Mouse (Mus musculus) T-helper 17 cell (primary cell): Measurements from ENCODE around the gene Lefty1.
"Not testable (repeated sequence)": the region's sequence is repeated elsewhere in the genome, so short reads cannot be mapped to it uniquely, and the experiment has no call there.

Source experiments
- in situ Hi-C, 2 experiments: fragments of 300-600 bp; cut with MboI, MseI; formaldehyde crosslinking; loops; 1 replicate in 1 of 2; 2 replicates in 1 of 2; pipeline ENCODE4 v1.15.1; 2025; ENCODE audit warnings: high pct_unique_total_duplicates in 2 of 2

The Lefty1 gene

GRCm38 (mm10) chr1:180934467-180935419 lies at the start of gene Lefty1:
Gene Lefty1 (plus strand): TSS chr1:180935022.
- in situ Hi-C loops, result no loop called here

- in situ Hi-C loops, result loop anchor here (5.0 kb wide), 1 partner anchor 89 kb away; no protein-coding TSS in a partner anchor
Measured at GRCm38 (mm10) chr1:180888556-180889042, 46.2 kb upstream of the Lefty1 start.

GRCm38 (mm10) chr1:180889172-180889571 lies 45.6 kb upstream of the Lefty1 start:
- in situ Hi-C loops, result loop anchor here (5.0 kb wide), 1 partner anchor 88 kb away; no protein-coding TSS in a partner anchor

GRCm38 (mm10) chr1:180889841-180890240 lies 45.0 kb upstream of the Lefty1 start:
- in situ Hi-C loops, result loop anchor here (5.0 kb wide), 1 partner anchor 87 kb away; no protein-coding TSS in a partner anchor

GRCm38 (mm10) chr1:180892808-180893207 lies 42.0 kb upstream of the Lefty1 start, which contains the start of gene Lefty2:
Gene Lefty2 (plus strand): TSS chr1:180893108.
- in situ Hi-C loops, result no loop called here

- in situ Hi-C loops, result not testable (repeated sequence)
Measured at GRCm38 (mm10) chr1:180894088-180894987, 40.5 kb upstream of the Lefty1 start.

GRCm38 (mm10) chr1:180901107-180901506 lies 33.7 kb upstream of the Lefty1 start:
- in situ Hi-C loops, result loop anchor here in 1 of 2 experiments (25.0 kb wide), 1 partner anchor 1611 kb away; the partner anchor contains the start of gene Capn2

- in situ Hi-C loops, result loop anchor here in 1 of 2 experiments (25.0 kb wide), 1 partner anchor 1609 kb away; the partner anchor contains the start of gene Capn2
Measured at GRCm38 (mm10) chr1:180902915-180903314, 31.9 kb upstream of the Lefty1 start.

GRCm38 (mm10) chr1:180903666-180904038 lies 31.2 kb upstream of the Lefty1 start:
- in situ Hi-C loops, result loop anchor here in 1 of 2 experiments (25.0 kb wide), 1 partner anchor 1609 kb away; the partner anchor contains the start of gene Capn2

GRCm38 (mm10) chr1:180904039-180904814 lies 30.6 kb upstream of the Lefty1 start, which contains the start of gene Pycr2:
Gene Pycr2 (plus strand): TSS chr1:180904293.
- in situ Hi-C loops, result loop anchor here in 1 of 2 experiments (25.0 kb wide), 1 partner anchor 1608 kb away; the partner anchor contains the start of gene Capn2

GRCm38 (mm10) chr1:180904815-180905080 lies 30.1 kb upstream of the Lefty1 start:
- in situ Hi-C loops, result loop anchor here in 1 of 2 experiments (25.0 kb wide), 1 partner anchor 1608 kb away; the partner anchor contains the start of gene Capn2

- in situ Hi-C loops, result loop anchor here in 1 of 2 experiments (25.0 kb wide), 1 partner anchor 1607 kb away; the partner anchor contains the start of gene Capn2
Measured at GRCm38 (mm10) chr1:180905307-180905706, 29.5 kb upstream of the Lefty1 start.

- in situ Hi-C loops, result loop anchor here in 1 of 2 experiments (25.0 kb wide), 1 partner anchor 1606 kb away; the partner anchor contains the start of gene Capn2
Measured at GRCm38 (mm10) chr1:180905876-180906275, 28.9 kb upstream of the Lefty1 start.

GRCm38 (mm10) chr1:180906461-180907147 lies 28.2 kb upstream of the Lefty1 start:
- in situ Hi-C loops, result loop anchor here in 1 of 2 experiments (25.0 kb wide), 1 partner anchor 1606 kb away; the partner anchor contains the start of gene Capn2

- in situ Hi-C loops, result loop anchor here in 1 of 2 experiments (25.0 kb wide), 1 partner anchor 1601 kb away; the partner anchor contains the start of gene Capn2
Measured at GRCm38 (mm10) chr1:180911138-180911537, 23.7 kb upstream of the Lefty1 start.

GRCm38 (mm10) chr1:180911653-180912287 lies 23.1 kb upstream of the Lefty1 start:
- in situ Hi-C loops, result loop anchor here in 1 of 2 experiments (25.0 kb wide), 1 partner anchor 1601 kb away; the partner anchor contains the start of gene Capn2

- in situ Hi-C loops, result loop anchor here in 1 of 2 experiments (25.0 kb wide), 1 partner anchor 1600 kb away; the partner anchor contains the start of gene Capn2
Measured at GRCm38 (mm10) chr1:180912792-180913191, 22.0 kb upstream of the Lefty1 start.

GRCm38 (mm10) chr1:180913797-180914196 lies 21.0 kb upstream of the Lefty1 start:
- in situ Hi-C loops, result loop anchor here in 1 of 2 experiments (25.0 kb wide), 1 partner anchor 1599 kb away; the partner anchor contains the start of gene Capn2
